Mouse (Mus musculus): ENCODE results near the gene Wls.

Gene Wls

GRCm38 (mm10) chr3:159839481-159839880, at the start of gene Wls:
Wls (plus strand) TSS chr3:159839672.
- 1% methylated on average over 21 of the region's 21 CpGs for WGBS

GRCm38 (mm10) chr3:159789781-159790180, 49.7 kb upstream of the Wls start:
- WGBS: 75% methylated on average over 2 of the region's 2 CpGs

GRCm38 (mm10) chr3:159840002-159840816, 737 bp downstream of the Wls start:
- under 1% methylated on average over 27 of the region's 27 CpGs for WGBS

GRCm38 (mm10) chr3:159840817-159841390, 1.4 kb downstream of the Wls start:
- 4% methylated on average over 12 of the region's 12 CpGs for WGBS

- WGBS: 43% methylated on average over 3 of the region's 3 CpGs
These were observed 2.0 kb downstream of the Wls start for GRCm38 (mm10) chr3:159841458-159841857.

GRCm38 (mm10) chr3:159843135-159843534, 3.7 kb downstream of the Wls start:
- 86% methylated on average over 4 of the region's 4 CpGs for WGBS

- WGBS: 86% methylated on average over 2 of the region's 2 CpGs
These were observed 8.0 kb downstream of the Wls start for GRCm38 (mm10) chr3:159847410-159848016.

- 70% methylated on average over 2 of the region's 2 CpGs for WGBS
These were observed 12.0 kb downstream of the Wls start for GRCm38 (mm10) chr3:159851476-159851875.

- 63% methylated on average over 2 of the region's 2 CpGs for WGBS
These were observed 12.5 kb downstream of the Wls start for GRCm38 (mm10) chr3:159851980-159852379.

GRCm38 (mm10) chr3:159857112-159857511, 17.6 kb downstream of the Wls start:
- 45% methylated on average over 1 of the region's 1 CpGs for WGBS

GRCm38 (mm10) chr3:159865691-159866090, 26.2 kb downstream of the Wls start:
- WGBS: 61% methylated on average over 1 of the region's 1 CpGs

GRCm38 (mm10) chr3:159883325-159883724, 43.9 kb downstream of the Wls start:
- WGBS: 62% methylated on average over 2 of the region's 2 CpGs

GRCm38 (mm10) chr3:159885271-159885670, 45.8 kb downstream of the Wls start:
- 15% methylated on average over 3 of the region's 3 CpGs for WGBS

- WGBS: 12% methylated on average over 1 of the region's 1 CpGs
These were observed 46.4 kb downstream of the Wls start for GRCm38 (mm10) chr3:159885781-159886400.

GRCm38 (mm10) chr3:159890176-159891056, 50.9 kb downstream of the Wls start:
- 77% methylated on average over 5 of the region's 5 CpGs for WGBS

- 88% methylated on average over 8 of the region's 8 CpGs for WGBS
These were observed 51.7 kb downstream of the Wls start for GRCm38 (mm10) chr3:159891057-159891752.

GRCm38 (mm10) chr3:159907329-159907728, 67.9 kb downstream of the Wls start:
- 55% methylated on average over 1 of the region's 1 CpGs for WGBS

GRCm38 (mm10) chr3:159917328-159918090, 78.0 kb downstream of the Wls start:
- 59% methylated on average over 2 of the region's 2 CpGs for WGBS

Data from cerebral cortex, adult 2 months (tissue).